Mouse (Mus musculus): ENCODE results near the gene Ephb2.

GRCm38 (mm10) chr4:136828664-136829569, 6.9 kb downstream of the Ephb2 start:
- no peak for TF ChIP-seq MYOG (IDR thresholded peaks at IDR 0.05; ENCODE audit: control insufficient read depth in 1 of 3, insufficient read depth in 1 of 3, insufficient read length in 2 of 3, low read depth in 2 of 3)
- TF ChIP-seq TCF12 (IDR thresholded peaks at IDR 0.05; ENCODE audit: insufficient read depth, poor library complexity, severe bottlenecking): no peak
- no peak for TF ChIP-seq POLR2A (IDR thresholded peaks at IDR 0.05; ENCODE audit: insufficient read length, low read depth)
- no peak for TF ChIP-seq TCF3 (IDR thresholded peaks at IDR 0.05; ENCODE audit: insufficient read length, low read depth)
- TF ChIP-seq E2F4 (IDR thresholded peaks at IDR 0.05; ENCODE audit: insufficient read depth): no peak
- no peak for TF ChIP-seq POLR2AphosphoS2 (IDR thresholded peaks at IDR 0.05; ENCODE audit: insufficient read length, low read depth)

Measured in myocyte (in vitro differentiated cells).